Comparison of ENCODE assay signal across 22 mouse cellular contexts in the genomic region with DNA sequence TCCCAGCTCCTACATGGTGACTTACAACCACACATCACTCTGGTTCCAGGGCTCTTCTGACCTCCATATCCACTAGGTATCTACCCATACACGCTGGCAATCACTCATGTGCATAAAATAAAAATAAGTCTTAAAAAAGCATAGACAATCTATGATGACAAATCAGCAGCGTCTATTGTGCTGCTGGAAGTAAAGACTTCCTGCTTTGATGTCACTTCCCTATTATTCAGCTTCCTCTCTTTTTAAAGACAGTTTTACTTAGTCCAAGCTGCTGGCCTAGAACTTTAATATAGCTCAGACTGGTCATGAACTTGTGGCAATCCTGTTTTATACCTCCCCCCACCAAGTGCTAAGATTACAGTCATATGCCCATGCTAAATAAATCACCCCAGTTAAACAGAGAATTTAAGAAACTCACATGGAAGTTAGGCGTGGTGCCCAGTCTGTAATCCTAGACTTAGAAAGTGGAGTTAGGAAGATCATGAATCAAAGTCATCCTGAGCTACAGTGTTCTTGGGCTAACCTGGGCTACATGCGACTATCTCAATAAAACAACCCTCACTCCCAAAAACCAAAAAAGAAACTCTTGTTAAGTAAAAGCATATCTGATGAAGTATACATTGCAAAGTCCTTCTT. TPM values are rescaled to one million over a fixed set of nuclear protein-coding genes. Genes with fewer than 3 reads are reported as not detected.
DNase-seq lines count a peak whose midpoint lies in the region; ATAC-seq and TF ChIP-seq lines count a peak whose summit lies in the region.
"Had no signal": no experiment of that assay in that cellular context is flagged by ENCODE, and none has a peak within 500 bp of the region (broad histone marks: within the 10 kb centered on the region; RNA-seq: fewer than 3 reads in every experiment).

No protein-coding gene starts in this region.

- peaks cover 5% of the 10 kb centered on the region for H3K4me1 ChIP-seq in spleen, adult 2 months (ENCODE audit: control insufficient read depth, insufficient read depth, insufficient read length)
- H3K4me1 ChIP-seq: embryonic facial prominence, embryonic 10.5 days; hindbrain, embryonic 15.5 days; limb, embryonic 10.5 days had no signal

- no peaks in the 10 kb centered on the region for H3K27me3 ChIP-seq in spleen, adult 2 months (ENCODE audit: control insufficient read depth, insufficient read depth, low read length)
- H3K27me3 ChIP-seq in splenic B cell, adult 2 months (ENCODE audit: control insufficient read depth, insufficient read depth, low read length, poor library complexity, severe bottlenecking), result no peaks in the 10 kb centered on the region
- H3K27me3 ChIP-seq: hindbrain, embryonic 15.5 days; liver, embryonic 15.5 days; Patski had no signal

- H3K27ac ChIP-seq in spleen, adult 2 months (ENCODE audit: insufficient read depth, low read length), result peak overlapping the region; percentile 43; the same call in 1 of the 2 replicates
- H3K27ac ChIP-seq: embryonic facial prominence, embryonic 10.5 days; hindbrain, embryonic 15.5 days; layer of hippocampus, adult 2 months; limb, embryonic 10.5 days; liver, embryonic 15.5 days had no signal

- H3K36me3 ChIP-seq in spleen, adult 2 months (ENCODE audit: control insufficient read depth, insufficient read depth, low read length), result peaks cover 40% of the 10 kb centered on the region
- H3K36me3 ChIP-seq in splenic B cell, adult 2 months (ENCODE audit: control insufficient read depth, insufficient read depth, low read length, poor library complexity, severe bottlenecking), result peaks cover 35% of the 10 kb centered on the region

- no peak overlapping the region for H3K4me3 ChIP-seq in spleen, adult 2 months (ENCODE audit: extremely low read depth, insufficient read depth, insufficient read length)
- H3K4me3 ChIP-seq: embryonic facial prominence, embryonic 10.5 days; hindbrain, embryonic 15.5 days; layer of hippocampus, adult 2 months; limb, embryonic 10.5 days; liver, embryonic 15.5 days had no signal

- no peak for TF ChIP-seq POLR2A in spleen, adult 2 months (IDR thresholded peaks at IDR 0.05; ENCODE audit: low read depth, low read length)

- no peak for DNase-seq in spleen, adult 2 months (ENCODE audit: low read depth in 1 of 2, low spot score in 2 of 2)
- DNase-seq in spleen, postnatal 4 days (ENCODE audit: low spot score in 2 of 2), result no peak
- peak; percentile 50 for DNase-seq in NIH3T3 (ENCODE audit: low read depth)
- peak; percentile 53 for DNase-seq in splenic B cell, adult 2 months (ENCODE audit: low read depth, low spot score)
- DNase-seq in adrenal gland, postnatal 14 days, result no peak
- no peak for DNase-seq in neural tube, embryonic 10.5 days (ENCODE audit: extremely low spot score, low spot score)
- DNase-seq: cerebellum, postnatal 14 days; gastrocnemius, postnatal 25 days; heart, postnatal 14 days; kidney, adult 18-20 months; kidney, postnatal 10 days; lung, postnatal 36 days; midbrain, embryonic 14.5 days; thymus, postnatal 4 days had no signal

- 61% methylated on average over 4 of the region's 4 CpGs for WGBS in spleen, adult 2 months

- TF ChIP-seq CTCF in spleen, adult 2 months (IDR thresholded peaks at IDR 0.05; ENCODE audit: extremely low read depth, insufficient read depth, insufficient read length, insufficient replicate concordance), result no peak

- peak; percentile 33 for ATAC-seq in inflammation-experienced regulatory T-cells, adult 6 months
- ATAC-seq: forebrain, embryonic 16.5 days; Patski had no signal

RNA-seq across cellular contexts. Expression of a gene that starts 6.7 kb away (rescaled TPM):
- 27.6 and 28.9 TPM in 2 replicates for polyA plus RNA-seq in spleen, adult 2 months (2012; rRNA removed)
- 10 to 100 TPM; 35.2 to 50.4 (median 37.2) TPM for polyA plus RNA-seq in inflammation-experienced regulatory T-cells, adult 6 months (2017; shearing (Covaris generic))
- 113 and 124 TPM in 2 replicates for total RNA-seq in adrenal gland, postnatal 14 days (2021)

RNA-seq across cellular contexts. Expression of a gene that starts 7.8 kb away (rescaled TPM):
- 17.5 and 17.6 TPM in 2 replicates for polyA plus RNA-seq in spleen, adult 2 months (2012; rRNA removed)
- polyA plus RNA-seq in inflammation-experienced regulatory T-cells, adult 6 months (2017; shearing (Covaris generic)), result 100 to 1,000 TPM in 1 of 3 experiments, 10 to 100 TPM in 2; 91.3 to 114 (median 98.0) TPM
- total RNA-seq in adrenal gland, postnatal 14 days (2021), result 99.0 and 101 TPM in 2 replicates

RNA-seq across cellular contexts. Expression of a gene that starts 55.4 kb away (rescaled TPM):
- polyA plus RNA-seq in spleen, adult 2 months (2012; rRNA removed), result 4.8 and 5.2 TPM in 2 replicates
- 10 to 100 TPM in 1 of 3 experiments, 1 to 10 TPM in 2; 8.7 to 12.8 (median 9.7) TPM for polyA plus RNA-seq in inflammation-experienced regulatory T-cells, adult 6 months (2017; shearing (Covaris generic))
- total RNA-seq in adrenal gland, postnatal 14 days (2021), result 33.6 and 39.6 TPM in 2 replicates

Comparison
In these comparisons a context has a peak if more than half of its experiments do, and no peak if none do; other contexts are left out.
1. DNase-seq: peak in NIH3T3 (single experiment) and splenic B cell, adult 2 months (single experiment); none in spleen, adult 2 months (0 of 2), spleen, postnatal 4 days (0 of 2), adrenal gland, postnatal 14 days (single experiment) and neural tube, embryonic 10.5 days (single experiment).